Mouse (Mus musculus): Measurements from ENCODE around the gene Exosc1.

DNA sequence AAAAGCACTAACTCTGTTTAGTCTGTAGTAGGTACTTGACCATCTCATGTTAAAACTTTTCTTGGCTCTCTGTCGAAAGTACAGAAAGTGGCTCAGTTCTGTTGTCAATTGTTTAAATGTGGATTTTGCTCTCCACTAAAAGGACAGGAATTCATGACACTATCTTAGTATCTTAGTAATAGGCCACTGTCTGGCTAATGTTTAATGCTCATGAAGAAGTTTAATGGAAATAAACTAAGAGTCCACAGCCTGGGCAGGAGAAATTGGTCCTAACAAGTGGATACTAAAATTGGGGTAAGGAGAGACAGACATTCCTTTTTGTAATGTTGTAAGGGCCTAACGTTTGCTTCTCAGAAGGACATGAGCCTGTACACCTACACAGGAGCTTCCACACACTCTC, 22.8 kb downstream of the Exosc1 start:
- TF ChIP-seq CTCF (IDR thresholded peaks at IDR 0.05; ENCODE audit: low read depth, low read length): no peak
- TF ChIP-seq POLR2AphosphoS5 (IDR thresholded peaks at IDR 0.05; ENCODE audit: insufficient replicate concordance, low read depth, low read length): no peak
- no peak for TF ChIP-seq GATA1 (IDR thresholded peaks at IDR 0.05; ENCODE audit: borderline replicate concordance, low read length)
- no peak for TF ChIP-seq TAL1 (conservative IDR thresholded peaks at IDR 0.05; ENCODE audit: low read depth, low read length)

Measured in G1E (cell line).